ENCODE assay signal across 8 mouse cellular contexts in genomic region chrX:56597887-56598640, GRCm38 (mm10). TPM values are rescaled to one million over a fixed set of nuclear protein-coding genes. Genes with fewer than 3 reads are reported as not detected.
A peak's percentile ranks its signal among the peaks of the same experiment; 100 is the strongest.
DNase-seq lines count a peak whose midpoint lies in the region; ATAC-seq and TF ChIP-seq lines count a peak whose summit lies in the region.

TSS of gene Mmgt1 (minus strand) at chrX:56598069.

- H3K4me3 ChIP-seq in forebrain, embryonic 10.5 days, result peak within 1 kb of the TSS; percentile 73
- H3K4me3 ChIP-seq in heart, embryonic 15.5 days, result peak within 1 kb of the TSS; percentile 85
- H3K4me3 ChIP-seq in liver, embryonic 14.5 days (ENCODE audit: insufficient read depth in 1 of 2, low read depth in 2 of 2, low read length in 2 of 2), result peak within 1 kb of the TSS; percentile 77 to 98
- peak within 1 kb of the TSS; percentile 68 for H3K4me3 ChIP-seq in neural tube, embryonic 11.5 days (ENCODE audit: low read depth, low read length)
- H3K4me3 ChIP-seq in stomach, postnatal 0 days (ENCODE audit: low read depth, low read length), result peak within 1 kb of the TSS; percentile 62

- peak; percentile 74 to 79 for DNase-seq in CD8-positive naive resting alpha-beta T cell, adult 2 months (ENCODE audit: low read depth in 2 of 2, low spot score in 2 of 2)
- DNase-seq in c-Kit-positive CD71-negative TER-119-negative erythroid progenitor cells, embryonic 14.5 days (ENCODE audit: low read depth), result peak; percentile 81
- DNase-seq in forebrain, embryonic 10.5 days (ENCODE audit: extremely low spot score, low spot score), result peak; percentile 88
- DNase-seq in kidney, postnatal 25 days, result peak; percentile 90 to 97
- peak; percentile 86 to 91 (median 87) for DNase-seq in liver, embryonic 14.5 days (ENCODE audit: low read depth in 3 of 3, low spot score in 3 of 3)
- peak; percentile 92 for DNase-seq in neural tube, embryonic 11.5 days (ENCODE audit: low spot score)
- DNase-seq in stomach, postnatal 0 days (ENCODE audit: low spot score), result peak; percentile 92

- peak within 1 kb of the TSS; percentile 91 for H3K27ac ChIP-seq in forebrain, embryonic 10.5 days
- peak within 1 kb of the TSS; percentile 79 for H3K27ac ChIP-seq in heart, embryonic 15.5 days
- H3K27ac ChIP-seq in liver, embryonic 14.5 days, result peak within 1 kb of the TSS; percentile 46
- H3K27ac ChIP-seq in neural tube, embryonic 11.5 days (ENCODE audit: low read depth, low read length), result peak within 1 kb of the TSS; percentile 72; the same call in 1 of the 2 replicates
- peak within 1 kb of the TSS; percentile 79 for H3K27ac ChIP-seq in stomach, postnatal 0 days (replicated peaks)

- no peaks in the 10 kb centered on the region for H3K9me3 ChIP-seq in forebrain, embryonic 10.5 days
- no peaks in the 10 kb centered on the region for H3K9me3 ChIP-seq in heart, embryonic 15.5 days (replicated peaks)
- H3K9me3 ChIP-seq in liver, embryonic 14.5 days (ENCODE audit: control insufficient read depth, low read length), result no peaks in the 10 kb centered on the region
- no peaks in the 10 kb centered on the region for H3K9me3 ChIP-seq in neural tube, embryonic 11.5 days (ENCODE audit: control insufficient read depth, low read length)
- H3K9me3 ChIP-seq in stomach, postnatal 0 days (ENCODE audit: control insufficient read depth, low read length), result no peaks in the 10 kb centered on the region

- 15% methylated on average over 44 of the region's 44 CpGs for WGBS in forebrain, embryonic 10.5 days
- whole genome bisulfite sequencing in heart, embryonic 15.5 days, result 9% methylated on average over 41 of the region's 44 CpGs
- WGBS in liver, embryonic 14.5 days (ENCODE audit: insufficient replicate concordance), result 9% methylated on average over 44 of the region's 44 CpGs
- 17% methylated on average over 41 of the region's 44 CpGs for WGBS in neural tube, embryonic 11.5 days
- WGBS in stomach, postnatal 0 days, result 11% methylated on average over 43 of the region's 44 CpGs

- H3K27me3 ChIP-seq in forebrain, embryonic 10.5 days (ENCODE audit: poor library complexity, severe bottlenecking), result no peaks in the 10 kb centered on the region
- no peaks in the 10 kb centered on the region for H3K27me3 ChIP-seq in heart, embryonic 15.5 days
- no peaks in the 10 kb centered on the region for H3K27me3 ChIP-seq in liver, embryonic 14.5 days (ENCODE audit: control insufficient read depth, insufficient read depth, low read length)
- H3K27me3 ChIP-seq in neural tube, embryonic 11.5 days (ENCODE audit: control insufficient read depth, insufficient read depth, low read length), result no peaks in the 10 kb centered on the region
- H3K27me3 ChIP-seq in stomach, postnatal 0 days (ENCODE audit: control insufficient read depth, insufficient read depth, low read length), result no peaks in the 10 kb centered on the region

- peak within 1 kb of the TSS; percentile 66 for H3K4me2 ChIP-seq in heart, embryonic 15.5 days
- peak within 1 kb of the TSS; percentile 71 for H3K4me2 ChIP-seq in liver, embryonic 14.5 days (ENCODE audit: low read depth)
- peak within 1 kb of the TSS; percentile 50 for H3K4me2 ChIP-seq in neural tube, embryonic 11.5 days (ENCODE audit: low read depth)
- H3K4me2 ChIP-seq in stomach, postnatal 0 days (replicated peaks; ENCODE audit: low read depth), result peak within 1 kb of the TSS; percentile 59

- TF ChIP-seq EP300 in liver, embryonic 14.5 days (IDR thresholded peaks at IDR 0.05; ENCODE audit: low read depth), result no peak
- TF ChIP-seq EP300 in stomach, postnatal 0 days (optimal IDR thresholded peaks at IDR 0.05), result no peak

- H3K36me3 ChIP-seq in forebrain, embryonic 10.5 days (replicated peaks), result peaks cover 18% of the 10 kb centered on the region
- H3K36me3 ChIP-seq in heart, embryonic 15.5 days, result no peaks in the 10 kb centered on the region
- no peaks in the 10 kb centered on the region for H3K36me3 ChIP-seq in liver, embryonic 14.5 days (replicated peaks; ENCODE audit: control insufficient read depth, insufficient read depth, low read depth)
- H3K36me3 ChIP-seq in neural tube, embryonic 11.5 days (ENCODE audit: control insufficient read depth, insufficient read depth, low read length), result no peaks in the 10 kb centered on the region
- H3K36me3 ChIP-seq in stomach, postnatal 0 days (ENCODE audit: control insufficient read depth, insufficient read depth, low read length), result no peaks in the 10 kb centered on the region

- peak; percentile 99 for ATAC-seq in heart, embryonic 15.5 days (replicated peaks; ENCODE audit: insufficient number of reproducible peaks, insufficient read depth, low FRiP score, low read depth)
- ATAC-seq in liver, embryonic 14.5 days (ENCODE audit: insufficient read depth), result peak; percentile 96
- peak; percentile 98 for ATAC-seq in neural tube, embryonic 11.5 days (ENCODE audit: insufficient read depth, low FRiP score, low TSS enrichment)
- ATAC-seq in stomach, postnatal 0 days (ENCODE audit: low FRiP score, low TSS enrichment), result peak; percentile 99

- H3K4me1 ChIP-seq in forebrain, embryonic 10.5 days, result peaks cover 12% of the 10 kb centered on the region
- H3K4me1 ChIP-seq in heart, embryonic 15.5 days (replicated peaks), result 0 out of 2 replicates have a peak, but pooled peaks cover 5% of the 10 kb centered on the region
- peaks cover 0 to 2% of the 10 kb centered on the region in 2 experiments; a peak in 1 of 4 replicates for H3K4me1 ChIP-seq in liver, embryonic 14.5 days (replicated peaks; ENCODE audit: control insufficient read depth in 2 of 2, insufficient read depth in 2 of 2, low read length in 1 of 2)
- H3K4me1 ChIP-seq in neural tube, embryonic 11.5 days (ENCODE audit: control insufficient read depth, insufficient read depth, low read length), result peaks cover 3% of the 10 kb centered on the region; the same call in 1 of the 2 replicates
- H3K4me1 ChIP-seq in stomach, postnatal 0 days (replicated peaks; ENCODE audit: control insufficient read depth, insufficient read depth), result no peaks in the 10 kb centered on the region

- no peak for TF ChIP-seq CTCF in liver, embryonic 14.5 days (IDR thresholded peaks at IDR 0.05; ENCODE audit: low read depth)
- no peak for TF ChIP-seq CTCF in stomach, postnatal 0 days (IDR thresholded peaks at IDR 0.05; ENCODE audit: low read depth)

- peak within 1 kb of the TSS; percentile 79 for H3K9ac ChIP-seq in heart, embryonic 15.5 days
- H3K9ac ChIP-seq in liver, embryonic 14.5 days (replicated peaks), result peak within 1 kb of the TSS; percentile 81
- peak within 1 kb of the TSS; percentile 76 for H3K9ac ChIP-seq in neural tube, embryonic 11.5 days (ENCODE audit: low read length)
- peak within 1 kb of the TSS; percentile 76 for H3K9ac ChIP-seq in stomach, postnatal 0 days (ENCODE audit: low read length)

RNA-seq across cellular contexts. Expression of gene Mmgt1, which starts in this region (rescaled TPM):
- 42.7 and 42.8 TPM in 2 replicates for polyA plus RNA-seq in forebrain, embryonic 10.5 days (2016; fragmentation: Nextera tagmentation; extraction: Ambion mirVana)
- polyA plus RNA-seq in heart, embryonic 15.5 days (2015; fragmentation: Nextera tagmentation; extraction: Ambion mirVana), result 22.2 and 23.0 TPM in 2 replicates
- 3.7 and 5.1 TPM in 2 replicates for polyA plus RNA-seq in liver, embryonic 14.5 days (2012; rRNA removed)
- polyA plus RNA-seq in liver, embryonic 14.5 days (2014; fragmentation: Nextera tagmentation; extraction: Ambion mirVana), result 8.5 and 8.7 TPM in 2 replicates
- polyA plus RNA-seq in neural tube, embryonic 11.5 days (2014; fragmentation: Nextera tagmentation; extraction: Ambion mirVana), result 53.8 and 54.1 TPM in 2 replicates
- 13.0 TPM in 2 replicates for polyA plus RNA-seq in stomach, postnatal 0 days (2015; fragmentation: Nextera tagmentation; extraction: Ambion mirVana)

Comparison
In these comparisons a context has a peak if more than half of its experiments do, and no peak if none do; other contexts are left out.
1. Peak in every context shown above with its lines: DNase-seq, ATAC-seq, H3K4me3 ChIP-seq and H3K27ac ChIP-seq.